Mouse (Mus musculus): ENCODE results near the gene Nfic.

Gene Nfic

GRCm38 (mm10) chr10:81414682-81415081 is 40.8 kb downstream of the Nfic start:
- in situ Hi-C loops (cut with MboI; ENCODE audit: low pct_unique_long_range_greater_than_20kb in 1 of 2, low sequenced_read_pairs in 2 of 2, unreplicated experiment in 1 of 2), result no loop called here

DNA sequence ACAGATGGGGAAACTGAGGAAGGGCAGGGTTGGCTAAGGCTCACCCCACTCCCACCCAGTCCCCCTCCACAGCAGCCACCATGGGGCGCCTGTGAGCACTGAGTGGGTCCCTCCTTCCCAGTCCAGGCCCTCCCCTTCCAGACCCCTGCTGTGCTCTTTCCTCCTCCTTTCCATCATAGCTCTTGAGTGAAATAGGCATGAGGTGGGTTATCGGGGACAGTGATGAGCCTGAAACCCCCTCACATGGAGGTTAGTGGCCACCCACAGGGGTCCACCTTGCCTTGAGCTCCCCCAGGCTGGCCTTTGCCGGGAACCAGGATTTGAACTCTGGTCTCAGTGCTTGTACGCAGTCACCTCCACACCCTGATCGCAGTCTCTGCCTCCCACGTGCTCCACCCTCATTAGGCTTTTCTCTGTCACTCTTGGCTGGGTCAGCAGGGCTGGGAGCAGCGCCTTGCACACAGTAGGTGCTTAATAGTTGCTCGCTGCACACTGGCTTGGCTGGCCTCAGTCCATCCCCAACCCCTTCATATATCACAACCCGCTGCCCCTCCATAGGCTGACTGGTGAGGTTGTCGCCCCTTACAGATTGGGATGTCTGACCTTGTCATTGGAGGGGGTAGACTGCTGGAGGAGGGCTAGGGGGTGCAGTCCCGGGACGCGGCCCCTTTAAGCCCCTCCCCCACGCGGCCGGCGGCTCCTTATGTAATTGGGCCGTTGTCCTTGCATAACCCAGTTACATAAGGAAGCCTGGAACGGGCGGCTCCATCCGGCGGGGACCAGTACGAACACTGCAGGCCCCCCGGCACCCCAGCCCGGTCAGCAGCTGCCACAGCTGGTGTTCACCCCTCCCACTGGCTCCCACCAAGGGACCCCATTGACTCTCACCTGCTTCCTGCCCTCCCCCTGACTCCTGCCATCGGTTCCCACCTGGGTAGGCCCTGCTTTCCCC is 41.8 kb downstream of the Nfic start:
- in situ Hi-C loops (cut with MboI; ENCODE audit: low pct_unique_long_range_greater_than_20kb in 1 of 2, low sequenced_read_pairs in 2 of 2, unreplicated experiment in 1 of 2), result no loop called here

DNA sequence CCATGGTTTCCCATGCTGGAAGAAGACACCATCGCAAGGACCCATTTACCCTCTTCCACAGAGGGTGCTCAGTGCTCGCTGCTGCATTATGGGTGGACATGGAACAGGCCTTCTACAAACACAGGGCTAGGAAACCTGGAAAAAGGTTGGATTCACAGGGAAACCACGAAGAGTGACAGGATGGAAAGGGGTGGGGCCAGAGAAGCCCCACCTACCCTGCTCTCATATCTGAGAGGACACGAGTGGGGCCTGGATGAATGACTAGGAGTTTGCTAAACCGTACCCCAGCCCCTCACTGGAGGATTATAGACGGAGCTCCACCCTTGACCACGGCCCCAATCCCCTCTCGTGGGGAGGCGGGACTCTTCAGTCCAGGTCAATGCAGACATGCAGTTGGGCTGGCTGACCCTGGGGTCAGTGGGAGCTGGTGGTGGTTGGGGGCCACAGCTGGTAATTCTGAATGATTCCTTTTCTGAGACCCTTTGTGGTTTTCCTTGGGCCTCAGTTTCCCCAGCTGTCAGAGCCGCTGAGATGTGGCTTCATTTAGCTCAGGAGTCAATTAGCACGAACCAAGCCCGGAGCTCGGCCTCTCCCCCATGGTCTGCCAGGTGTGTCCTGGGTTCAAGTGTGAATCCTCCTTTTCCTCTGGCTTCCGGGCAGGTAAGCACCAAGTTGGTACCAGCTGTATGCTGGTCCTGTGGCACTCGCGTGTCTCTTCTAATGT is 42.7 kb downstream of the Nfic start:
- in situ Hi-C loops (cut with MboI; ENCODE audit: low pct_unique_long_range_greater_than_20kb in 1 of 2, low sequenced_read_pairs in 2 of 2, unreplicated experiment in 1 of 2), result no loop called here

DNA sequence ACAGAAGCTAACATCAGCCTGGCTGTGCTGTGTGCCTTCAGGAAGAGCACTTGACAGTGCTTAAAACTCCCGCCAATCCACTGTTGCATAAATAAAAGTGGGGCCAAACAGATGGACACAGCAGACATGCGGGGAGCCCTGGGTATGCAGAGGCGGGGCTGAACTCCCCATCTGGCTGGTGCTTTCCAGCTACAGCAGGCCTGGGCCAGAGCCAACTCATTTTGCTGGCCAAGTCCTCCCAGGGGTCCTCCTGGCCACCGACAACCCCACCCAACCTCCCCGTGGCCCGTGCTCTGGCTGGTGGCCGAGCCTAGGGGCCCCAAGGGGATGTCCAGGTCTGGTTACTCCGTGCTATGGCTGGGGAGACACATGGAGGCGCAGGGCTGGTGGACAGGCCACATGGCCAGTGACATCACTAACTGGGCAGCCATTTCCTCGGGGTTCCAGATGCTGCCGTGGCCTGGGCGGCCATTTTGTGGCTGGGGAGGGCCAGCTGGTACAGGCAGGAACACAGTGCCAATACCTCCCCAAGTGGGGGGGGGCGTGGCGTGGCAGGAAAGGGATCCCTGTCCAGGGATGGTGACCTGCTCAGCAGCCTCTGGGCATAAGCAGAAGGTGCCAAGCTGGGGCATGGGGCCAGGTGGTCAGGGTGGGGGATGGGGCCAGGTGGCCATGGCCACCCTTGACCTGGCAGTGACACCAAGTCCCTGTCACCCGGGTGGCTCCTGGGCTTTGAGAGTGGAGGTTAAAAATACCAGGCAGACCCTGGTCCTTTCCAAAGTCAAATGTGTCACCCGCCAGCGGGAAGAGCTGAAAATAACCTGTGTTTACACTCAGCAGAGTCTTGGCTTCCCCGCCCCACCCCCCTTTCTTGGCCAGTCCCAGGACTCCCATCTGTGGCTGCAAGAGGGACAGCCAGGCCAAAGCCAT is 43.7 kb downstream of the Nfic start:
- in situ Hi-C loops (cut with MboI; ENCODE audit: low pct_unique_long_range_greater_than_20kb in 1 of 2, low sequenced_read_pairs in 2 of 2, unreplicated experiment in 1 of 2), result no loop called here

- in situ Hi-C loops (cut with MboI; ENCODE audit: low pct_unique_long_range_greater_than_20kb in 1 of 2, low sequenced_read_pairs in 2 of 2, unreplicated experiment in 1 of 2), result no loop called here
Observed at GRCm38 (mm10) chr10:81410981-81411380, 44.5 kb downstream of the Nfic start.

DNA sequence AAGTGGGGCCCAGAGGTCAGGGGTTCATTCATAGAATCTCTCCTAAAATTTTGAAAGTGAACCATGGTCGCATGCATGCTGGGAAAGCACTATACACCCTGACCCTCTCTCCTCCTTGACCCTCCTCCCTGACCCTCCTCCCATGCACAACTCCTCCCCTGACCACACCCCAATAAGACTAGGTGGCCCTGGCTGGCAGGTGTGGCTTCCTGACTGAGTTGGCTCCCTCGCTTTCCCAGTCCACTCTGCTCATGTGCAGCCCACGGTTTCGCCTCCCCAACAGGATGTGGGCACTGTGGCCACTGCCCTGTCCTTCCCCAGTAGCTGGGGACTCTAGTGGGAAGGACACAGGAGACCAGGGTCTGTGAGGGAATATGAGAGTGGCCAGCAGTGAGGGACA is 45.1 kb downstream of the Nfic start:
- in situ Hi-C loops (cut with MboI; ENCODE audit: low pct_unique_long_range_greater_than_20kb in 1 of 2, low sequenced_read_pairs in 2 of 2, unreplicated experiment in 1 of 2), result no loop called here

DNA sequence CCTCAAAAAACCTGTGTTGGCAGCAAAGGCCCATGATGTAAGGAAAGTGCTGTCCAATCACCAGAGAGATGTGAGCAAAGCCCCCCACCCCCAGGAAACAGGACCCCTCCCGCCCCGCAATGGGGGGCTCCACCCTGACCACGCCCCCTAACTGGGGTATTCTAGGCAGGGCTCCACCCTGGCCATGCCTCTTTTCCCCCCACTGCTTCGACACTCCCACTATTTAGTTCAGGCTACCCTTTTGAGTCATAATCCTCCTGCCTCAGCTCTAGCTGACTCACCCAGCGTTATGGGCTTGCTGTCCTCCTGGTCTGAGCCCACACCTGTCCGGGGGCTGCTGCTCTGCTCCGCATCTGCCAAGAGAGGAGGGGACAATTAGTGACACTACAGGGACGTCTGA is 46.1 kb downstream of the Nfic start:
- in situ Hi-C loops (cut with MboI; ENCODE audit: low pct_unique_long_range_greater_than_20kb in 1 of 2, low sequenced_read_pairs in 2 of 2, unreplicated experiment in 1 of 2), result no loop called here

DNA sequence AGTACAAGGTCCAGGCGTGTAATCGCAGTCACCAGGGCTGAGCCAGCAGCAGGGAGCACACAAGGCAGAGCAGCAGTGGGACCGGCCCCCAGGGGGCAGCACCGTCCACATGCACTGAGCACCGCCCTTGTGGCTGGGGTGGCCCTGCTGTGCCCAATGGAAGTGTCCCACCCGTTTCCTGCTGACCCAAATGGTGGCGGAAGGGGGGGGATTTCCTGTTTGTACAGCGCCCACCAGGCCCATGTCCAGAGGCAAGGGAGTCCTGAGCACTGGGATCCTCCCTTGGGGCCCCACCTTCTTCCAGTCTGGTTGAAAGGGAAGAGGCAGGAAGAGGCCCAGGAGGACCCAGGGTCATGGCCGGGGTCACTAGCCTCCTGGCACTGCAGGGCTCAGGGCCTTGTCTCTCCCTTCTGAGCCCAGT is 46.6 kb downstream of the Nfic start:
- in situ Hi-C loops (cut with MboI; ENCODE audit: low pct_unique_long_range_greater_than_20kb in 1 of 2, low sequenced_read_pairs in 2 of 2, unreplicated experiment in 1 of 2), result no loop called here

- in situ Hi-C loops (cut with MboI; ENCODE audit: low pct_unique_long_range_greater_than_20kb in 1 of 2, low sequenced_read_pairs in 2 of 2, unreplicated experiment in 1 of 2), result no loop called here
Observed at GRCm38 (mm10) chr10:81408424-81408729, 47.1 kb downstream of the Nfic start.

DNA sequence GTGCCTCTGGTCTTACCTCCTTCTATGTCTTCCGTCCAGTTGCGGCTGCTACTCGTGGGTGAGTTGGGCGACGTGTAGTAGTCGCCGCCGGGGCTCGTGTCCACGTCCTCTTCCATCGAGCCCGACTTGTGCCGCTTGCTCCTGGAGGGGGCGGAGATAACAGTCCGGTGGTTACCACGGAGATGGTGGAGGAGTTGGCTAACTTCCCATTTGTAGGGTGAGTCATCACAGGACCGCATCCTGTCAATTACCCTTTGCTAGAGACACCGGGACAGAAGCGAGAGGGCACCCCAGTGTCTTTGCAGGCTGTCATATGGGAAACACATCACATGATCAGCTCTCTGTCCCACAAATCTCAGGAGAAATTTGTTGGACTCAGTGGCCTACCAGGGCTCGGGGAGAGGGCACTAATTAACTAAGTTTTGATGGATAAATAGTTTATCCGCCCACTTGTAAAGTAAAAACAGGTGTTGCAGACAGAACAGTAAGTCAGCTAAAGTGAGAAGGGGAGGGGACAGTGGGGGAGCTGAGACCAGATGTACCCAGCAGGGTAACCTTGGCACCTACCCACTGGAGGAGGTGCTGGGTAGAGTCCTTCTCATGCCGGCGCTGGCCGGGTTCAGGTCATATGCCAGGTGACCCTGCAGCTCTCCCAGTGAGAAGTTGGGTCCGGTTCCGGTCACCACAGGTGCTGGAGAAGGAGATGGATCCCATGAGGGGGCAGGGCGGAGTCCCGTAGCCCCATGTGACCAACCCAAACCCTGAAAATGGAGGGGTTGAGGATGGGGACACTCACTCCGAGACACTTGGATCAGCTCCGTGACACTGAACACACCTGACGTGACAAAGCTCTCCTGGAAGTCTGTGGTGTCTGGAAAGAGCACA is 47.7 kb downstream of the Nfic start:
- in situ Hi-C loops (cut with MboI; ENCODE audit: low pct_unique_long_range_greater_than_20kb in 1 of 2, low sequenced_read_pairs in 2 of 2, unreplicated experiment in 1 of 2), result no loop called here

DNA sequence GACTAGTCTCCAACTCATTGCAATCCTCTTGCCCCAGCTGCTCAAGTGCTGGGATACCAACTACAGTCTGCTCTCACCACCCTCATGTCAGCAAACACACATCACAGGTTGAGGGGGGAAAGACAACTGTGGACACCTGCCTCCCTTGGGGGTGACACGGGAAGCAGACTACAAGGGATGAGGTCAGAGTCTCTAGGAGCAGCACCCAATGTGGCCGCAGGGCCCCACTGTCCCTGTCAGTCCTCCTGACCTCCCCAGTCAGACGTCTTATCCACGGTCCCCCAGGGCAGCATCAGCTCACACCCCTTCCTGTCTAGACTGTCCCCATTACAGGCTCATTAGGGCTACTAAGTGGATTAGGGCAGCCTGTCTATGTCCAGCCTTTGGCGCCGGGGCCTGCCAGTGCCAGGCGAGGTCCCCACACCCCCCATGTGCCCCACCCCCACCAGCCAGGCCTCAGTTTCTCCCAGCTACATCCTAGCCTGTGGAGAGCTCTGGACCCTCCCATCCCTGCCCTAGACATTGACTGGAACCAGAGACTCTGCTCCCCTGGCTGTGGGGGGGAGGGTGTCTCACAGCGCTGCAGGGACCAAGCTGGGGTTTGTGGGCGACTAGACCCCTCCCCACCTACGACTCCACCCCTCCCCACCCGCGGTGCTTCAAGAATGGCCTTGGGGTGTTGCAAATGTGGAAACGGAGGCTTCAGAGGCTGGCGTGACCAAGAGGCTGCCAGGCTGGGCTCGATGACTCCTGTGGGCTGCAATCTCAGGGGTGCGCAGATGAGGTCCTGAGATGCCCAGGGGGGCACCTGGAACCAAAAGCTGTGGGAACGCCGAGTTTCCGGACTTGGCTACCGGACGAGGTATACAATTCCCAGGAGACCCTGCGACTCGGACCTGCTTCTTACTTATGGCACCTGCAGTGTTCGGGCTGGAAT is 48.7 kb downstream of the Nfic start:
- in situ Hi-C loops (cut with MboI; ENCODE audit: low pct_unique_long_range_greater_than_20kb in 1 of 2, low sequenced_read_pairs in 2 of 2, unreplicated experiment in 1 of 2), result no loop called here

- in situ Hi-C loops (cut with MboI; ENCODE audit: low pct_unique_long_range_greater_than_20kb in 1 of 2, low sequenced_read_pairs in 2 of 2, unreplicated experiment in 1 of 2), result no loop called here
Observed at GRCm38 (mm10) chr10:81405588-81406201, 49.7 kb downstream of the Nfic start.

DNA sequence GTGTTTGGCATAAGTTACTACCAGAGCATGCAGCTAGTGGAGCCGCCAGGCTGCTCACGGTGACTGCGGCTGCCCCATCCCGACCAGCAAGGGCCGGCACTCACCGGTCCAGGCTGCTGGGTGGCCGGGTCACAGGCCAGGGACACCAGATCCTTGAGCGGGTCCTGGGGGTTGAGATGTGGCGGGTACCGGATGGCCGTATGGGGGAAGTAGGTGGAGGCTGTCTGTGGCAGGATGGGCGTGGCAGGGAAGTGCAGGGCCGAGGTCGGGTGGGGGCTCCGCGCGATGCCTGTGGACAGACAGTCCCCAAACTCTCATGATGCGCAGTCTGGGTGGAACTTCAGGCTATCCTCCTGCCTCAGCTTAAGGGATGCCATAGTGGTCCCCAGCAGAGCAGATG is 50.7 kb downstream of the Nfic start:
- in situ Hi-C loops (cut with MboI; ENCODE audit: low pct_unique_long_range_greater_than_20kb in 1 of 2, low sequenced_read_pairs in 2 of 2, unreplicated experiment in 1 of 2), result no loop called here

DNA sequence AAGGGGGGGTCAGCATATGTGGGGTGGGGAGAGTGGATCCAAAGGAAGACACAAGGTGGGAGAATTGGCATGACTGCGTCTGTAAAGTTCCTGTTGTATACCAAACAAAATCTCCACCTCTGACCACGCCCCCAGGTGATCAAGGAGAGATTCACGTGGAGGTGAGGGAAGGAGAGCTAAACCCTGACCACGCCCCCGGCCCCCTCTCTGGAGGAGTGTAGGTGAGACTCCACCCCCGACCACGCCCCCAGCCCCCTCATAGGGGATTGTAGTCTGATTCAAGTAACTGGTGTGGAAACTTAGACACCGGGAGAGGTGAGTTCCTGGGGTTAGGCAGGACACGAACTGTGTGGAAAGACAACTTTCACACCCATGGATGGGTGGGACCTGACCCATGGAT is 51.4 kb downstream of the Nfic start:
- in situ Hi-C loops (cut with MboI; ENCODE audit: low pct_unique_long_range_greater_than_20kb in 1 of 2, low sequenced_read_pairs in 2 of 2, unreplicated experiment in 1 of 2), result no loop called here

- in situ Hi-C loops (cut with MboI; ENCODE audit: low pct_unique_long_range_greater_than_20kb in 1 of 2, low sequenced_read_pairs in 2 of 2, unreplicated experiment in 1 of 2), result no loop called here
Observed at GRCm38 (mm10) chr10:81403511-81403910, 51.9 kb downstream of the Nfic start.

DNA sequence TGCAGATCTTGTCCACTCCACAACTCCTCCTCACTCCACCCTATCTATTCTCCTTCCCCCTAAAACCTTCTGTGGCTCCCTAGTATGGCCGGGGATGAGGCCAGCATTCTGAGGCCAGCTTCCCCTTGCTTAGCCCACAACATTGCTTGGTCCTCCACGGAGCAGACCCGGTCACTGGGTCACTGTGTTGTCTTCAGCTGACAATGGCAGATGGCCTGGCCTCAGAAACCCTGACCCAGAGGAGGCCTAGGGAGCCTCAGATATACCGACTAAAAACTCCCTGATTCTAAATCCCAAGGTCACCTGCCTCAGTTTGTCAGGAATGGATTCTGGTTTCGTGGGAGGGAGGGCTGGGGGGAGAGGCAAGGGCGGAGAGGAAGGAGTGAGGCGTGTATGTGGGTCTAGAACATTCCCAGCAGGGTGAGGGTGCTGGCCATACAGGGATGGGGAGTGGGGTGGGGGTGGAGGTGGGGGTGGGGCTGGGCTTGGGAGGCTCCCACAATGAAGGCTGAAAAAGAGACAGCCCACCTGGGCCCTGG is 53.1 kb downstream of the Nfic start:
- in situ Hi-C loops (cut with MboI; ENCODE audit: low pct_unique_long_range_greater_than_20kb in 1 of 2, low sequenced_read_pairs in 2 of 2, unreplicated experiment in 1 of 2), result no loop called here
